Mouse (Mus musculus) embryo, embryonic 10 days (tissue): ENCODE data around the gene Cables2.

Source experiments
- DNase-seq: peaks from one replicate; pipeline ENCODE4 v3.0.0-alpha.2; 2015; ENCODE audit warnings: low spot score

Cables2 gene

GRCm38 (mm10) chr2:180225762-180226378, 47.4 kb downstream of the Cables2 start, which contains the start of gene Lama5:
Lama5 (minus strand) TSS chr2:180225859.
- peak; percentile 79 for DNase-seq

- DNase-seq: peak; percentile 50
Observed at GRCm38 (mm10) chr2:180225044-180225761, 48.1 kb downstream of the Cables2 start.

DNA sequence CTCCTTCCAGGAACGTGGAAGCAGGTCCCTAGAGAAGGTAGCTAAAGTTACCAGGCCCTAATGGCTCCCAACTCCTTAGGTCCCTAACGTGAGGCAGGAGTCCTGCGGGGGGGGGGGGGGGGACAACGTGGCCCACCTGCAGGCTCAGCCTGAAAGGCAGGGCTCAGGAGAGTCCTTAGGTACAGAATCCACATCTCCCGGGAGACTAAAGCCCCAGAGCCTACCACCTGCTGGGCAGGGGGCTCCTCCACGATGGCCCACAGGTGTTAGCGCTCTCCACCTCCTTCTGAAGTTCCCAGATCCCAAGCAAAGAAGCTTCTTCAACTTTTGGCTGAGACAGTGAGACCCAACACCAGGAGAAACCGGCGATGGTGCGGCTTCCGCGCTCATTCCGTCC, 48.7 kb downstream of the Cables2 start:
- DNase-seq: no peak

DNA sequence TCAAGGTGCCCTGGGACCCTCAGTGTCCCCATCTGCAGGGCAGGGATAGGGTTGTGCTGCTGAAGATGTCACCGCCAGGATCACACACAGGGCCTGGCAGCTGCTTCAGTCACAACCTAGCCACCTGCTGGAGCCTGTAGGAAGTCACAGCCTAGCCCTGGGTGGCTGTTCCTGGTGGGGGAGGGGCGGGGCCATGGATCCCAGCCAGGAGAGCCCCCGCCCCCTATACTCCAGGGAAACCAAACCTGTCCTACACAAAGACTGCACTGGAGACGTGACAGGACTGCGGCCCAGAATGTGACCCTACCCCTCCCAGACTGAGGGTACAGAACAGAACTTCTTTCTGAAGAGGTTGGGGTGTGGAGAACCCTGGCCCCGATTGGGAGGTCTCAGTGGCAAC, 51.0 kb downstream of the Cables2 start:
- DNase-seq: peak; percentile 58

DNA sequence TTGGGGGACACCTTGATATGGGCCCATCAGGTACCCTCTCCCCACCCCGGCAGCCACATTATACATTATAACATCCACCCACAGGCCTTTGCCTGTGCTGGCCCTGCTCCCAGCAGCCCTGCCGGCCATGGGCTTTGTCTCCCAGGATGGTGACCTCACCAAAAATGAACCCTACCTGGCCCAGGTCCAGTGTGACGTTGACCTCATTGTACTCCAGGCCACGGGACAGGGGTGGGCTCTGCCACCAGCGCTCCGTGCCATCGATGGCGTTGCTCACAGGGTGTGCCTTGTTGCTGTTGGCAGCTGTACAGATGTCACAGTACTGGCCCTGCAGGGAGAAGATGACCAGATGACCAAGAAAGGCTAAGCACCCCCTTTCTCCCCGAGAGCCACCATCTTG, 52.2 kb downstream of the Cables2 start:
- no peak for DNase-seq

- no peak for DNase-seq
Observed at GRCm38 (mm10) chr2:180220165-180220564, 53.1 kb downstream of the Cables2 start.

DNA sequence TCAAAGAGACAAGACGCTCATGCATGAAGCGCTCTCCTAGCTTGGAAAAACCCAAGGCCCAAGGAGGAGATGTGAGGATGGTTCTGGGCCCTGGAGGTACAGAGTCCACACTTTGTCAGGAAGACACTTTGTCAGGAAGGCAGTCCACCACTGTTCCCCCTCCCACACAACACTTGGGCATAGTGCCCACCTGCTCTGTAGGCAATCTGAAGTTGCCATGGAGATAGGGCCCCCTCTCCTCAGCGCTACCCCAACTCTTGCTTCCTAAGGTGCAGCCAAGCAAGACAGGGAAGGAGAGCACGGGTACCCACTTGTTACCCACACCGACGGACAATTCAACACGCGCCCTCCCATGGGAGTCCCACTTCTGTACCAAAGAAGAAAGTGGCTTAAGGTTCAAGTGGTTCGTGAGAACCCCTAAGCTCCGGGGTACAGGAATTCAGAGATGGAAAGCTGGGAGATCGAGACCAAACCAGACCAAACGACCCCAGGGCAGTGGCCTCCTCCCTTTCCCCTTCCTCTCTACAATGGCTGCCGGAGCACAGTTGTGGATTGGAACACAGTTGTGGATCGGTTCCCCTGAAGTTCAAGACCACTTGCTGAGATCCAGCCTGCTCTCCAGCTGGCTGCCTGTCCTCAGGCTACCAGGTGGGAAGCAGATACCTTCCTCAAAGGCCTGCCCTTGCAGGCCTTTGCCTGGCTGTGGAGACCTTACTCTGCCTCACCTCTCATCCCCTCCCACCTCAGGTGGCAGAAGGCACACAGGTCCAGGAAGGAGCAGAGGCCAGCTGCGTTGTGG, 54.0 kb downstream of the Cables2 start:
- DNase-seq: no peak

GRCm38 (mm10) chr2:180218677-180219076, 54.6 kb downstream of the Cables2 start:
- no peak for DNase-seq

GRCm38 (mm10) chr2:180218241-180218640, 55.1 kb downstream of the Cables2 start:
- DNase-seq: no peak

DNA sequence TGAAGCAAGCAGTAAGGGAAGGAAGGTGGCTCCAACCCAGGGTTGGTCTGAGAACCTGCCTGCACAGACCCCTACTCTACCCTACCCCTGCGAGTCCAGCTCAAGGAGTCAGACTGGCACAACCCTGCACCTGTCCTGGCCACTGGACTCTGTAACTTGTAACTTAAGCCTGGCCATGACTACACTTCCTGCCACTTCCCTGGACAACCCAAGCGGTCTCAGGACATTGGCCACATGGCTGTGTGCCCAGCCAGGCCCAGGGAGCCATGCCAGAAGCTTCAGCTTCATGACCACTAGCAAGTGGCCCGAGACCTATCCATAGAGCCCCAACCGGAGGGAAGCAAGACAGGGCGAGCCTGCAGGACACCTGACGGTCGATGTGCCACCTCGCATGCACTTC, 55.7 kb downstream of the Cables2 start:
- no peak for DNase-seq

GRCm38 (mm10) chr2:180216921-180217320, 56.4 kb downstream of the Cables2 start:
- DNase-seq: no peak

GRCm38 (mm10) chr2:180215951-180216350, 57.3 kb downstream of the Cables2 start:
- DNase-seq: no peak

GRCm38 (mm10) chr2:180215011-180215461, 58.3 kb downstream of the Cables2 start:
- DNase-seq: no peak

DNA sequence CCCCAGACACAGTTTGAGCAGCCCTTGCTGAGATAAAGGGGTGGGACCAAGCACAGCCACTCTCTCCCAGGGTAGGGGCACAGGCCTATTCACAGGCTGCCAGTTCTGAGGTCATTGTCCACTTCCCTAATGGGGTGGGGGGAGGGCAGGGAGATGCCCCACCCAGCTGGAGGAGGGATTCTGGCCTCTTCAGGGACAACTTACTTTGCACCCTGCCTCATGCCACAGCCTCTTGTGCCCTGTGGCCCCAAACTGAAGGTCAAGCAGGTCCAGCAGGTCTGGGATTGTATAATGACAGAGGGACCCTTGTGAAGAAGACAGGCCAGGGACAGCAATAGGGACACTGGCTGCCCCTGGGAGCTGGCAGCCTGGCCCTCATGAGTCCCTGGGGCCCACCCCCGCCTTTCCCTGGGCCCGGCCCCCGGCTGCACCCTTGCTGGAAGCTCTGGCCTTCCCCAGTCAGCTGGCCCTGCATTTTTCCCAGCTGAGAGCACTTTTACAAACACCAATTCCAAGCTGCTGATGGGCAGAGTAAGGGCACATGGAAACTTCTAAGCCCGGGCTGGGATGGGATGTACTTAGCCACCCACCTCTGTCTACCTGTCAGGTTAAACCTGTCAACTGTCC, 58.8 kb downstream of the Cables2 start:
- DNase-seq: no peak

DNA sequence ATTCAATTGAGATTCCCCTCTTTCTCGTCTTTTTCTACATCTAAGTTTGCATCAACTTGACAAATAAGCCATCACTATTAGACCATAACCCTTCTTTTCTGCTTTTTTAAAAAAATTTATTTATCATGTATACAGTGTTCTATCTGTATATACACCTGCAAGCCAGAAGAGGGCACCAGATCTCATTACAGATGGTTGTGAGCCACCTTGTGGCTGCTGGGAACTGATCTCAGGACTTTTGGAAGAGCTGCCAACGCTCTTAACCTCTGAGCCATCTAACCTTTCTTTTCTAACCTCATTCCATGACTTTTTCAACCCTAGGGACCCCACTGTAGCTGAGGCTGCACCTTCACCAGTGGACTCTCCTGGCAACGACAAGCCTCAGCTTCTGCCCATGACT, 61.0 kb downstream of the Cables2 start:
- DNase-seq: no peak

DNA sequence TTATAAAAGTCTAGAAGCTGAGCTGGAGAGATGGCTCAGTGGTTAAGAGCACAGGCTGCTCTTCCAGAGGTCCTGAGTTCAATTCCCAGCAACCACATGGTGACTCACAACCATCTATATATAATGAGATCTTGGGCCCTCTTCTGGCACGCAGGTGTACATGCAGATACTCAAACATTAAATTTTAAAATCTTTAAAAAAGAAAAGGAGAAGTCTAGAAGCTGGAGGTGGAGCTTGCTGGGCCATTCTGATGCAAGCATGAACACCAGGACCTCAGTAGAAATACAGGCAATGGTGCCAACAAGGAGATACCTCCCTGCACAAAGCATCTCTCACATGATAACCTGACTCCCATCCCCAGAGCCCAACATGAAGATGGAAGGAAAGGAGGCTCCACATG, 64.3 kb downstream of the Cables2 start:
- no peak for DNase-seq
